Mouse (Mus musculus) heart, embryonic 15.5 days (tissue): ENCODE results near the gene Chrm3. TPM values are rescaled to one million over a fixed set of nuclear protein-coding genes. Genes with fewer than 3 reads are reported as not detected.
A peak's percentile ranks its signal among the peaks of the same experiment; 100 is the strongest.

Experiments used
- ATAC-seq: fragments of 200-750 bp; cut with Nextera tagmentation; replicated peaks from 2 replicates; pipeline ENCODE4 v1.8.0; 2017; ENCODE audit warnings: low read depth, moderate TSS enrichment; ENCODE audit not compliant: insufficient number of reproducible peaks, insufficient read depth, low FRiP score
- H3K27ac ChIP-seq: fragments of 300-500 bp; sonication (generic); 2 replicates; pipeline ENCODE4 v1.5.1; 2015; ENCODE audit warnings: mild to moderate bottlenecking, inconsistent platforms
- H3K27me3 ChIP-seq: fragments of 300-500 bp; sonication (generic); 2 replicates; pipeline ENCODE4 v1.6.1; 2015; ENCODE audit warnings: inconsistent platforms
- H3K36me3 ChIP-seq: fragments of 300-500 bp; sonication (generic); 2 replicates; pipeline ENCODE4 v1.6.1; 2015; ENCODE audit warnings: mild to moderate bottlenecking, inconsistent platforms
- H3K4me1 ChIP-seq: fragments of 300-500 bp; sonication (generic); replicated peaks from 2 replicates; pipeline ENCODE4 v1.6.1; 2015; ENCODE audit warnings: inconsistent platforms
- H3K4me2 ChIP-seq: fragments of 300-500 bp; sonication (generic); 2 replicates; pipeline ENCODE4 v1.6.1; 2015; ENCODE audit warnings: inconsistent platforms, mild to moderate bottlenecking, moderate library complexity
- H3K4me3 ChIP-seq: fragments of 300-500 bp; sonication (generic); 2 replicates; pipeline ENCODE4 v1.5.1; 2015; ENCODE audit warnings: mild to moderate bottlenecking, inconsistent platforms
- H3K9ac ChIP-seq: fragments of 300-500 bp; sonication (generic); 2 replicates; pipeline ENCODE4 v1.6.1; 2015; ENCODE audit warnings: mild to moderate bottlenecking, inconsistent platforms
- H3K9me3 ChIP-seq: fragments of 300-500 bp; sonication (generic); replicated peaks from 2 replicates; pipeline ENCODE4 v1.6.1; 2016; ENCODE audit warnings: inconsistent platforms
- WGBS: fragments of 180-500 bp; shearing (Covaris S2); methylation state at CpG from one replicate; pipeline ENCODE4 v1.1.7; 2015; ENCODE audit warnings: mixed read lengths; 5-methylcytosine and 5-hydroxymethylcytosine counted together
- polyA plus RNA-seq: library from polyadenylated mRNA; unstranded; fragments of >200 nt; fragmentation: Nextera tagmentation; extraction: Ambion mirVana; gene quantifications from 2 replicates; pipeline ENCODE4 v1.2.1, GENCODE M21; 2015

Chrm3 gene
- polyA plus RNA-seq, 1 experiment from 2014 or later = 0.52 TPM

DNA sequence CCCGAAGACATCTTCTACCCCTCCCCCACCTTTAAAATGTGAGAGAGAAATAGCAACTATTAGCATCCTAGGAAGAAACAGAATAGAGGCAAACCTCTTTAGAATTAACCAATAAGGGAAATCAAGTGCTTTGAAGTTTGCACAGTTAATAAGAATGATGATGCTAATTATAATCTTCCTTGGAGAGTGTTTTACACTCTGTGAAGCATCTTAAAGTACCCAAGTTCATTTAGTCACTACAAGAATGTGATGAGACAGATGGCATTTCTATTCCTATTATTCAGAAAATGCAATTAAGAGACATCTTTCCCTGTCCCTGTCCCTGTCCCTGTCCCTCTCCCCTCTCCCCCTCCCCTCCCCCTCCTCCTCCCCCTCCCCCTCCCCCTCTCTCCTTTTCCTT, 382.9 kb downstream of the Chrm3 start:
- Histone ChIP-seq H3K9ac (no peak overlapping the region), H3K4me2 (no peak overlapping the region), H3K36me3 (no peaks in the 10 kb centered on the region), H3K27ac (no peak overlapping the region), H3K9me3 (no peaks in the 10 kb centered on the region), H3K27me3 (no peaks in the 10 kb centered on the region), H3K4me1 (no peaks in the 10 kb centered on the region), H3K4me3 (no peak overlapping the region)
- no peak for ATAC-seq
- 75% methylated on average over 1 of the region's 1 CpGs for WGBS

DNA sequence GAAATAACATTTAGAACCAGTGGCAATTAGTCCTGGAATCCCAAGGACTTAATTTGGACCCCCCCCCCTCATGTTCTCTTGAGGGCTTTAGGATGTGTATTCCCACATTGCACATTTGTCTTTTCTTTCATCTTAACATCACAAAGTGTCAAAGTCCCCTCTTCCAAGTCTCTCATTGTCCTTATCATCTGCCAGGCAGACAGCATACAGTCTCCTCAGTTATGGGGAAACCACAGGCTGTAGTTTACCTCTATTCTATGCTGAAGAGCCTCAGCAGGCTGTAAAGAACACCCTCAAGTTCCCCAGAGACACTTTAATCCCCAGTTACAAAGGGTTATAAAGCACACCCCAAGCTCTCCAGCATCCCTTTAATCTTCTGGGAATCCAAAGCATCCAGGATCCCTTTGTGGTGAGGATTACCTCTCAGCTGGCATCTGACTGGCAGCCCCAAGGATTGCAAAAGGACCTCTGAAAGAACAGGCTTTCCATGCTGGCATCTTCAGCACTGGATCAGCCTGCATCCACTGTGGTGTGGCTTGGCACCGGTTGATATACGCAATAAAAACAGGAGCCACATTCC, 386.8 kb downstream of the Chrm3 start:
- H3K36me3 ChIP-seq = no peaks in the 10 kb centered on the region
- H3K9me3 ChIP-seq = no peaks in the 10 kb centered on the region
- H3K4me3 ChIP-seq = no peak overlapping the region
- no peak overlapping the region for H3K9ac ChIP-seq
- H3K27me3 ChIP-seq = no peaks in the 10 kb centered on the region
- no peak overlapping the region for H3K4me2 ChIP-seq
- WGBS = 61% methylated on average over 2 of the region's 2 CpGs
- no peaks in the 10 kb centered on the region for H3K4me1 ChIP-seq
- ATAC-seq = no peak
- H3K27ac ChIP-seq = no peak overlapping the region

DNA sequence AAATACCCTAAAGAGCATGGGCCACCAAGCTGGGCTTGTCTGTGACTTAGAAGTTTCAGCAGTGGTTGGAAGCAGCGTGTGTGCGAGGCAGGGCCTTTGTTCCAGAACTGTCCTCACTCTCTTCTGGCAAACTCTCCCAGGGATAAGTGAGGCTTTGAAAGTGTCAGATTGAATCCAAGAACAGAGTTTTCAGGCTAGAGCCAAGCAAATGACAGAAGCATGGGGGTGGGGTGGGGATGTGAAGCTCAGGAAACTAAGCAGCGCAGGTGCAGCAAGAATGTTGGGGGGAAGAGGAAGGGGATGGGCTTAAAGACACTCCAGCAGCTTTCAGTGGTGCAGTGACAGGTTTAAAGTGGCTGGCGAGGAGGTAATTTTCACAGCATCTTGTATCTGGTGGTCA, 388.8 kb downstream of the Chrm3 start:
- no peaks in the 10 kb centered on the region for H3K27me3 ChIP-seq
- no peak for ATAC-seq
- no peak overlapping the region for H3K9ac ChIP-seq
- H3K4me1 ChIP-seq = no peaks in the 10 kb centered on the region
- no peak overlapping the region for H3K4me2 ChIP-seq
- no peaks in the 10 kb centered on the region for H3K9me3 ChIP-seq
- no peaks in the 10 kb centered on the region for H3K36me3 ChIP-seq
- WGBS = 58% methylated on average over 4 of the region's 4 CpGs
- no peak overlapping the region for H3K4me3 ChIP-seq
- no peak overlapping the region for H3K27ac ChIP-seq

DNA sequence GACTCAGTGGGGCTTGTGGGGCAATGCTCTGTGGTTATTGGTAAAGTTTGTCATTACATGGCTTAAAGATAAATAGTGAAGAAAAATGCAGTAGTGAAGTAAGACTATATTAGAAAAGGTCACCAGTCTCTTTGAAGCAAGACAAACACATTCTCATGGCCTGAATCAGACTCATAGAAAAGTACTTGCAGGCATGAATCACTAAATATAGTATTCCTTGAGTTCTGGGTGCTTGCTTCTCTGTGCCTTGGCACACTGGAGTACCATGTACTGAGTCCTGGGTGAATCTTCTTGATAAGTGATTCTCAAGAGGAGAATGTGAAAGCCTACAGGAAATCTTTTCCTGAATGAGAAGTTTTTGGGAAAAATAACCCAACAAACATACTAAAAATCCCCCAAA, 408.0 kb downstream of the Chrm3 start:
- Histone ChIP-seq H3K4me3 (no peak overlapping the region), H3K36me3 (no peaks in the 10 kb centered on the region), H3K27ac (no peak overlapping the region), H3K9me3 (no peaks in the 10 kb centered on the region), H3K4me1 (no peaks in the 10 kb centered on the region), H3K4me2 (no peak overlapping the region), H3K27me3 (no peaks in the 10 kb centered on the region), H3K9ac (no peak overlapping the region)
- no peak for ATAC-seq

DNA sequence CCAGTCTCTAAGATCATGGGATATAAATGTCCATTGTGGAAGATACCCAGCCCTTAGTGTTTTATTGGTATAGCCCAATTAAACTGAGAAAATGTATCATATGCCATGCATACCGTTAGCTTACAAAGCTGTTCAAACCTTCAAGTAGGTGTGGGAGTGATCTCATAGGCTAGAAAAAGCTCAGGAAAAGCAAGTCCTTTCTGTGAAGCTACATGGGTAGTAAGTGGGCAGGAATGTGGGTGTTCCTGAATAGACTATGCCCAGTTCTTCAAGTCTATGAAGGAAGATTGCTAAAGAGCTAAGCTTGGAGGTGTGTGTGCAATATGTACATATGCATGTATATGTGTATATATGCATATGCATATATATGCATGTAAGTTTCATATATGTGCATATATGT, 409.3 kb downstream of the Chrm3 start:
- no peaks in the 10 kb centered on the region for H3K4me1 ChIP-seq
- WGBS = 65% methylated on average over 1 of the region's 1 CpGs
- no peak overlapping the region for H3K4me3 ChIP-seq
- H3K9ac ChIP-seq = no peak overlapping the region
- H3K9me3 ChIP-seq = no peaks in the 10 kb centered on the region
- H3K36me3 ChIP-seq = no peaks in the 10 kb centered on the region
- no peaks in the 10 kb centered on the region for H3K27me3 ChIP-seq
- no peak overlapping the region for H3K4me2 ChIP-seq
- ATAC-seq = no peak
- no peak overlapping the region for H3K27ac ChIP-seq

GRCm38 (mm10) chr13:9949091-9949490, 411.6 kb downstream of the Chrm3 start:
- Histone ChIP-seq H3K4me2 (no peak overlapping the region), H3K9ac (no peak overlapping the region), H3K27ac (no peak overlapping the region), H3K36me3 (no peaks in the 10 kb centered on the region), H3K27me3 (no peaks in the 10 kb centered on the region), H3K4me3 (no peak overlapping the region), H3K4me1 (no peaks in the 10 kb centered on the region), H3K9me3 (no peaks in the 10 kb centered on the region)
- 73% methylated on average over 4 of the region's 4 CpGs for WGBS
- ATAC-seq = no peak

- H3K27ac ChIP-seq = no peak overlapping the region; the same call in 1 of the 2 replicates
- H3K36me3 ChIP-seq = no peaks in the 10 kb centered on the region
- H3K4me1 ChIP-seq = no peaks in the 10 kb centered on the region
- ATAC-seq = no peak
- no peaks in the 10 kb centered on the region for H3K27me3 ChIP-seq
- no peak overlapping the region for H3K9ac ChIP-seq
- H3K4me2 ChIP-seq = no peak overlapping the region
- WGBS = 36% methylated on average over 1 of the region's 1 CpGs
- no peak overlapping the region for H3K4me3 ChIP-seq
- no peaks in the 10 kb centered on the region for H3K9me3 ChIP-seq
Measured at GRCm38 (mm10) chr13:9940186-9940585, 420.5 kb downstream of the Chrm3 start.

- Histone ChIP-seq H3K4me3 (no peak overlapping the region), H3K27ac (peak overlapping the region; percentile 60), H3K4me2 (no peak overlapping the region), H3K27me3 (no peaks in the 10 kb centered on the region), H3K9ac (no peak overlapping the region), H3K4me1 (no peaks in the 10 kb centered on the region), H3K36me3 (no peaks in the 10 kb centered on the region), H3K9me3 (no peaks in the 10 kb centered on the region)
- WGBS = 45% methylated on average over 3 of the region's 3 CpGs
- peak; percentile 75; the same call in 1 of the 2 replicates for ATAC-seq
Measured at GRCm38 (mm10) chr13:9938798-9939485, 421.7 kb downstream of the Chrm3 start.

DNA sequence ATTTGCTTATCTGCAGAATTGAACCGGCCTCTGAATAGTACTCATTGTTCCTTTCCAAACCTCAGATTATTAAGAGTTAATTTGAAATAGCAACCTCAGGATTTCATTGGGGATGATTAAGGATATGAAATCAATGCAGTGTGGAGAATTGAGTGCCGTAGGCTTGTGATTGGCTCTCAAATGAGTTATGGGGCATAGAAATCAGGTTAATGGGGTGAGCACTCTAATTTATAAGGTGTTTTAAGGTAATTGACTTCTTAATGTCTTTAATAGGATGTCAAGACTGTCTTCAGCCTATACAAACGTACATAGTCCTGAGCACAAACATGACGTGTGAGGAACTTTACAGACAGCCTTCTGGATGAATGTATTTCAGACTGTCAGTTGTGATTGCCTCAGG, 427.9 kb downstream of the Chrm3 start:
- H3K9me3 ChIP-seq = no peaks in the 10 kb centered on the region
- no peaks in the 10 kb centered on the region for H3K36me3 ChIP-seq
- ATAC-seq = no peak
- no peak overlapping the region for H3K4me2 ChIP-seq
- WGBS = 71% methylated on average over 4 of the region's 4 CpGs
- H3K4me1 ChIP-seq = no peaks in the 10 kb centered on the region
- no peaks in the 10 kb centered on the region for H3K27me3 ChIP-seq
- no peak overlapping the region for H3K9ac ChIP-seq
- H3K4me3 ChIP-seq = no peak overlapping the region
- no peak overlapping the region for H3K27ac ChIP-seq

DNA sequence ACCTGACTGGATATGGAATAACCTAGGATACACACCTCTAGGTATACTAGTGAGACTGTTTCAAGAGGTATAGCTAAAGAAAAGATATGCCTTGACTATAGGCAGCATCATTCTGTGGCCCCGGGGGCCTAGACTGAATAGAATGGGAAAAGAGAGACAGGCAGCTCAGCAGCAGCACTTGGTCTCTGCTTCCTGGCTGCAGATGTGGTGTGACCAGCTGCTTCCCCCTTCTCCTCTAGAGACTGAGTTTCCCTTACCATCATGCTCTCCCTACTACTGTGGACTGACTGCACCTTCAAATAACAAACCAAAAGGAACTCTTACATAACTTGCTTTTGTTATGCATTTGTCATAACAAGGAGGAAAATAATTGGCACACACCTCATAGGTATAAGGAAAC, 430.0 kb downstream of the Chrm3 start:
- Histone ChIP-seq H3K4me3 (no peak overlapping the region), H3K4me1 (no peaks in the 10 kb centered on the region), H3K27ac (no peak overlapping the region), H3K9me3 (no peaks in the 10 kb centered on the region), H3K36me3 (no peaks in the 10 kb centered on the region), H3K9ac (no peak overlapping the region), H3K27me3 (no peaks in the 10 kb centered on the region), H3K4me2 (no peak overlapping the region)
- WGBS = 81% methylated on average over 1 of the region's 1 CpGs
- no peak for ATAC-seq

- 54% methylated on average over 2 of the region's 2 CpGs for WGBS
- Histone ChIP-seq H3K9ac (no peak overlapping the region), H3K36me3 (no peaks in the 10 kb centered on the region), H3K4me2 (no peak overlapping the region), H3K9me3 (no peaks in the 10 kb centered on the region), H3K4me3 (no peak overlapping the region), H3K4me1 (no peaks in the 10 kb centered on the region), H3K27ac (no peak overlapping the region), H3K27me3 (no peaks in the 10 kb centered on the region)
- no peak for ATAC-seq
Measured at GRCm38 (mm10) chr13:9929978-9930377, 430.7 kb downstream of the Chrm3 start.

GRCm38 (mm10) chr13:9921150-9921549, 439.5 kb downstream of the Chrm3 start:
- no peak for ATAC-seq

More at GRCm38 (mm10) chr13:9921150-9921549, 439.5 kb downstream of the Chrm3 start:
- H3K4me1 ChIP-seq = no peaks in the 10 kb centered on the region
- H3K27me3 ChIP-seq = no peaks in the 10 kb centered on the region
- H3K4me3 ChIP-seq = no peak overlapping the region
- H3K4me2 ChIP-seq = no peak overlapping the region
- no peaks in the 10 kb centered on the region for H3K36me3 ChIP-seq
- no peak overlapping the region for H3K27ac ChIP-seq
- 69% methylated on average over 1 of the region's 1 CpGs for WGBS
- H3K9me3 ChIP-seq = no peaks in the 10 kb centered on the region
- no peak overlapping the region for H3K9ac ChIP-seq
